Mouse (Mus musculus) kidney, postnatal 0 days (tissue): ENCODE results near the gene Cnga1. TPM values are rescaled to one million over a fixed set of nuclear protein-coding genes. Genes with fewer than 3 reads are reported as not detected.
"Not testable (repeated sequence)": the region's sequence is repeated elsewhere in the genome, so short reads cannot be mapped to it uniquely, and the experiment has no call there.

Experiments used
- ATAC-seq: fragments of 200-750 bp; cut with Nextera tagmentation; replicated peaks from 2 replicates; pipeline ENCODE4 v1.8.0; 2017; ENCODE audit warnings: low read depth, moderate number of reproducible peaks, moderate TSS enrichment, moderate library complexity; ENCODE audit not compliant: low FRiP score
- DNase-seq: peaks from one replicate; pipeline ENCODE4 v3.0.0-alpha.2; 2016; ENCODE audit warnings: low spot score
- H3K27ac ChIP-seq: fragments of 300-500 bp; sonication (generic); 2 replicates; pipeline ENCODE4 v1.5.1; 2014; ENCODE audit warnings: mild to moderate bottlenecking
- H3K27me3 ChIP-seq: fragments of 300-500 bp; sonication (generic); 2 replicates; pipeline ENCODE4 v1.6.1; 2014; ENCODE audit warnings: low read length, mixed read lengths; ENCODE audit not compliant: insufficient read depth
- H3K36me3 ChIP-seq: fragments of 300-500 bp; sonication (generic); 2 replicates; pipeline ENCODE4 v1.6.1; 2014; ENCODE audit warnings: low read length, mixed read lengths; ENCODE audit not compliant: insufficient read depth
- H3K4me1 ChIP-seq: fragments of 300-500 bp; sonication (generic); replicated peaks from 2 replicates; pipeline ENCODE4 v1.6.1; 2014; ENCODE audit warnings: antibody characterized with exemption, low read length, mixed read lengths; ENCODE audit not compliant: insufficient read depth
- H3K4me2 ChIP-seq: fragments of 300-500 bp; sonication (generic); 2 replicates; pipeline ENCODE4 v1.6.1; 2014; ENCODE audit warnings: mild to moderate bottlenecking, low read length, moderate library complexity, mixed read lengths
- H3K4me3 ChIP-seq: fragments of 300-500 bp; sonication (generic); replicated peaks from 2 replicates; pipeline ENCODE4 v1.5.1; 2014; ENCODE audit warnings: low read depth, low read length
- H3K9ac ChIP-seq: fragments of 300-500 bp; sonication (generic); 2 replicates; pipeline ENCODE4 v1.6.1; 2014; ENCODE audit warnings: low read depth, low read length
- H3K9me3 ChIP-seq: fragments of 300-500 bp; sonication (generic); replicated peaks from 2 replicates; pipeline ENCODE4 v1.6.1; 2016; ENCODE audit warnings: low read length, inconsistent platforms, mixed read lengths
- CTCF ChIP-seq: IDR thresholded peaks from 2 replicates; pipeline ENCODE4 v1.5.1; 2016; ENCODE audit warnings: antibody characterized with exemption, low read depth, mild to moderate bottlenecking, moderate library complexity
- WGBS: fragments of 180-500 bp; shearing (Covaris S2); extraction: QIAGEN DNeasy Blood & Tissue Kit; methylation state at CpG from one replicate; pipeline ENCODE4 v1.1.7; 2014; 5-methylcytosine and 5-hydroxymethylcytosine counted together
- polyA plus RNA-seq: library from polyadenylated mRNA; unstranded; fragments of >200 nt; fragmentation: Nextera tagmentation; extraction: Ambion mirVana; gene quantifications from 2 replicates; pipeline ENCODE4 v1.2.1, GENCODE M21; 2015

The Cnga1 gene
- polyA plus RNA-seq, 1 experiment from 2014 or later = 0.07 TPM

- H3K9me3 ChIP-seq = no peaks in the 10 kb centered on the region
- WGBS = 80% methylated on average over 1 of the region's 1 CpGs
- no peak overlapping the region for H3K4me2 ChIP-seq
- TF ChIP-seq CTCF = peak; percentile 13; the same call in 1 of the 2 replicates
- no peak overlapping the region for H3K27ac ChIP-seq
- ATAC-seq (no peak), DNase-seq (no peak)
- H3K27me3 ChIP-seq = no peaks in the 10 kb centered on the region
- no peaks in the 10 kb centered on the region for H3K4me1 ChIP-seq
- H3K36me3 ChIP-seq = no peaks in the 10 kb centered on the region
- H3K4me3 ChIP-seq = no peak overlapping the region
- H3K9ac ChIP-seq = no peak overlapping the region
Observed at GRCm38 (mm10) chr5:72621022-72621421, 23.1 kb downstream of the Cnga1 start.

- no peak overlapping the region for H3K4me3 ChIP-seq
- H3K9ac ChIP-seq = no peak overlapping the region
- WGBS = 80% methylated on average over 4 of the region's 4 CpGs
- no peak overlapping the region for H3K27ac ChIP-seq
- H3K4me2 ChIP-seq = no peak overlapping the region
- H3K4me1 ChIP-seq = no peaks in the 10 kb centered on the region
- ATAC-seq (no peak), DNase-seq (no peak)
- H3K9me3 ChIP-seq = no peaks in the 10 kb centered on the region
- no peak for TF ChIP-seq CTCF
- H3K27me3 ChIP-seq = no peaks in the 10 kb centered on the region
- H3K36me3 ChIP-seq = no peaks in the 10 kb centered on the region
Observed at GRCm38 (mm10) chr5:72617413-72617812, 26.7 kb downstream of the Cnga1 start.

GRCm38 (mm10) chr5:72603138-72603537 is 40.9 kb downstream of the Cnga1 start:
- no peak overlapping the region for H3K9ac ChIP-seq
- 79% methylated on average over 4 of the region's 4 CpGs for WGBS
- H3K4me2 ChIP-seq = no peak overlapping the region
- DNase-seq (no peak), ATAC-seq (no peak)
- TF ChIP-seq CTCF = no peak
- no peaks in the 10 kb centered on the region for H3K27me3 ChIP-seq
- H3K4me3 ChIP-seq = no peak overlapping the region
- H3K9me3 ChIP-seq = no peaks in the 10 kb centered on the region
- H3K36me3 ChIP-seq = no peaks in the 10 kb centered on the region
- no peaks in the 10 kb centered on the region for H3K4me1 ChIP-seq
- no peak overlapping the region for H3K27ac ChIP-seq

- no peaks in the 10 kb centered on the region for H3K27me3 ChIP-seq
- H3K4me1 ChIP-seq = no peaks in the 10 kb centered on the region
- H3K27ac ChIP-seq = no peak overlapping the region
- 7% methylated on average over 5 of the region's 5 CpGs for WGBS
- H3K4me3 ChIP-seq = no peak overlapping the region
- TF ChIP-seq CTCF = peak; percentile 73
- ATAC-seq (peak; percentile 69), DNase-seq (peak; percentile 68)
- no peak overlapping the region for H3K9ac ChIP-seq
- no peak overlapping the region for H3K4me2 ChIP-seq
- H3K36me3 ChIP-seq = no peaks in the 10 kb centered on the region
- no peaks in the 10 kb centered on the region for H3K9me3 ChIP-seq
Observed at GRCm38 (mm10) chr5:72601006-72601405, 43.1 kb downstream of the Cnga1 start.

GRCm38 (mm10) chr5:72587192-72587681 is 56.8 kb downstream of the Cnga1 start, which contains the start of gene Gm5868:
Gene Gm5868, minus strand, starts transcription at chr5:72587551.
- Histone ChIP-seq H3K4me1 (0 out of 2 replicates have a peak, but pooled peaks cover 2% of the 10 kb centered on the region), H3K4me2 (peak within 1 kb of the TSS; percentile 63), H3K9ac (no peak within 1 kb of the TSS), H3K27ac (no peak within 1 kb of the TSS), H3K4me3 (peak within 1 kb of the TSS; percentile 33), H3K27me3 (no peaks in the 10 kb centered on the region), H3K9me3 (no peaks in the 10 kb centered on the region), H3K36me3 (no peaks in the 10 kb centered on the region)
- 2% methylated on average over 36 of the region's 38 CpGs for WGBS
- ATAC-seq (peak; percentile 52; the same call in 1 of the 2 replicates), DNase-seq (no peak)
- TF ChIP-seq CTCF = no peak

GRCm38 (mm10) chr5:72586667-72587191 is 57.3 kb downstream of the Cnga1 start:
- not testable (repeated sequence) for DNase-seq, H3K27me3 ChIP-seq, H3K9ac ChIP-seq, ATAC-seq, H3K4me1 ChIP-seq, H3K36me3 ChIP-seq, H3K9me3 ChIP-seq, H3K27ac ChIP-seq
- Histone ChIP-seq H3K4me3 (peak overlapping the region; percentile 33; the same call in 1 of the 2 replicates), H3K4me2 (peak overlapping the region; percentile 63)
- 40% methylated on average over 25 of the region's 25 CpGs for WGBS

- not testable (repeated sequence) for H3K9ac ChIP-seq, H3K27ac ChIP-seq, H3K4me1 ChIP-seq, ATAC-seq, H3K9me3 ChIP-seq, H3K4me3 ChIP-seq, H3K4me2 ChIP-seq, H3K36me3 ChIP-seq, DNase-seq, H3K27me3 ChIP-seq
- WGBS = 51% methylated on average over 7 of the region's 7 CpGs
- peak; percentile 41; the same call in 1 of the 2 replicates for TF ChIP-seq CTCF
Observed at GRCm38 (mm10) chr5:72586122-72586521, 58.0 kb downstream of the Cnga1 start.

- WGBS = 9% methylated on average over 17 of the region's 21 CpGs
- not testable (repeated sequence) for H3K9ac ChIP-seq
- peak; percentile 25; the same call in 1 of the 2 replicates for ATAC-seq
Observed at GRCm38 (mm10) chr5:72580970-72581332, 63.1 kb downstream of the Cnga1 start, which contains the start of gene Zar1. Gene Zar1, minus strand, starts transcription at chr5:72581254.

GRCm38 (mm10) chr5:72580088-72580969 is 63.7 kb downstream of the Cnga1 start:
- not testable (repeated sequence) for H3K27me3 ChIP-seq, DNase-seq, H3K9me3 ChIP-seq, H3K36me3 ChIP-seq, H3K9ac ChIP-seq, H3K27ac ChIP-seq, H3K4me1 ChIP-seq
- peak; percentile 75 for ATAC-seq
- peak overlapping the region; percentile 34 for H3K4me3 ChIP-seq
- 5% methylated on average over 54 of the region's 73 CpGs for WGBS
- peak overlapping the region; percentile 69 for H3K4me2 ChIP-seq

More at GRCm38 (mm10) chr5:72580970-72581332, 63.1 kb downstream of the Cnga1 start, which contains the start of gene Zar1:
- Histone ChIP-seq H3K4me3 (peak within 1 kb of the TSS; percentile 34), H3K4me2 (peak within 1 kb of the TSS; percentile 69)
- H3K27me3 ChIP-seq, H3K27ac ChIP-seq, DNase-seq, H3K9me3 ChIP-seq, H3K4me1 ChIP-seq, H3K36me3 ChIP-seq: not testable (repeated sequence)
